Mouse (Mus musculus) ES-E14 (cell line): ENCODE results near the gene Hivep3.

Experiments used
- CHD2 ChIP-seq: IDR thresholded peaks from 2 replicates; pipeline ENCODE4 v1.6.1; 2014; ENCODE audit warnings: mild to moderate bottlenecking, low read depth, low read length, inconsistent platforms
- HCFC1 ChIP-seq: IDR thresholded peaks from 2 replicates; pipeline ENCODE4 v1.6.1; 2012; ENCODE audit warnings: low read length, inconsistent platforms, borderline replicate concordance; ENCODE audit not compliant: insufficient read depth
- ZC3H11A ChIP-seq: IDR thresholded peaks from 2 replicates; pipeline ENCODE4 v1.6.1; 2012; ENCODE audit warnings: low read depth, mild to moderate bottlenecking, inconsistent platforms, low read length, borderline replicate concordance

- TF ChIP-seq CHD2: no peak
- no peak for TF ChIP-seq HCFC1
- TF ChIP-seq ZC3H11A: no peak
Observed at GRCm38 (mm10) chr4:119717443-119717842, 16.1 kb upstream of the Hivep3 start.
